Mouse (Mus musculus): ENCODE measurements around the gene Kcnn3. TPM values are rescaled to one million over a fixed set of nuclear protein-coding genes. Genes with fewer than 3 reads are reported as not detected.

The Kcnn3 gene
- total RNA-seq, 1 experiment, result 0.13 TPM

GRCm38 (mm10) chr3:89715207-89715966 is 195.4 kb downstream of the Kcnn3 start:
- DNase-seq (ENCODE audit: low read depth, low spot score), result no peak
- no peak overlapping the region for H3K27ac ChIP-seq (ENCODE audit: insufficient read depth, low read depth, low read length, poor library complexity, severe bottlenecking)
- TF ChIP-seq CHD2 (IDR thresholded peaks at IDR 0.05; ENCODE audit: low read depth, low read length) (no peak), ZNF384 (IDR thresholded peaks at IDR 0.05; ENCODE audit: low read depth, low read length) (no peak), MAFK (IDR thresholded peaks at IDR 0.05; ENCODE audit: insufficient read depth, low read depth, low read length) (no peak), HCFC1 (IDR thresholded peaks at IDR 0.05; ENCODE audit: borderline replicate concordance, insufficient read depth, low read length) (no peak)
- peaks cover 0 to 5% of the 10 kb centered on the region in 2 experiments; a peak in 2 of 4 replicates for H3K4me1 ChIP-seq (ENCODE audit: control insufficient read depth in 2 of 2, insufficient read depth in 2 of 2, low read length in 2 of 2, poor library complexity in 1 of 2)
- peak overlapping the region; percentile 83 to 85 for H3K4me3 ChIP-seq (ENCODE audit: insufficient read depth in 1 of 2, low read depth in 1 of 2, low read length in 2 of 2, poor library complexity in 1 of 2, severe bottlenecking in 1 of 2)
- H3K36me3 ChIP-seq (ENCODE audit: control insufficient read depth, insufficient read depth, low read length, poor library complexity, severe bottlenecking), result no peaks in the 10 kb centered on the region
- H3K9ac ChIP-seq (ENCODE audit: insufficient read depth, low read depth, low read length, poor library complexity, severe bottlenecking), result peak overlapping the region; percentile 88
- in situ Hi-C loops (cut with MboI; ENCODE audit: low sequenced_read_pairs in 2 of 2, unreplicated experiment in 2 of 2), result no loop called here
- H3K9me3 ChIP-seq (ENCODE audit: control insufficient read depth, insufficient read depth, low read depth, low read length), result no peaks in the 10 kb centered on the region

GRCm38 (mm10) chr3:89715967-89716256 is 195.9 kb downstream of the Kcnn3 start:
- H3K27ac ChIP-seq (ENCODE audit: insufficient read depth, low read depth, low read length, poor library complexity, severe bottlenecking), result no peak overlapping the region
- peaks cover under 1 to 7% of the 10 kb centered on the region in 2 experiments; a peak in 2 of 4 replicates for H3K4me1 ChIP-seq (ENCODE audit: control insufficient read depth in 2 of 2, insufficient read depth in 2 of 2, low read length in 2 of 2, poor library complexity in 1 of 2)
- H3K36me3 ChIP-seq (ENCODE audit: control insufficient read depth, insufficient read depth, low read length, poor library complexity, severe bottlenecking), result no peaks in the 10 kb centered on the region
- no peaks in the 10 kb centered on the region for H3K9me3 ChIP-seq (ENCODE audit: control insufficient read depth, insufficient read depth, low read depth, low read length)
- peak overlapping the region; percentile 83 to 85 for H3K4me3 ChIP-seq (ENCODE audit: insufficient read depth in 1 of 2, low read depth in 1 of 2, low read length in 2 of 2, poor library complexity in 1 of 2, severe bottlenecking in 1 of 2)
- in situ Hi-C loops (cut with MboI; ENCODE audit: low sequenced_read_pairs in 2 of 2, unreplicated experiment in 2 of 2), result no loop called here
- peak overlapping the region; percentile 88 for H3K9ac ChIP-seq (ENCODE audit: insufficient read depth, low read depth, low read length, poor library complexity, severe bottlenecking)
- DNase-seq (ENCODE audit: low read depth, low spot score), result no peak
- TF ChIP-seq HCFC1 (IDR thresholded peaks at IDR 0.05; ENCODE audit: borderline replicate concordance, insufficient read depth, low read length) (no peak), CHD2 (IDR thresholded peaks at IDR 0.05; ENCODE audit: low read depth, low read length) (no peak), MAFK (IDR thresholded peaks at IDR 0.05; ENCODE audit: insufficient read depth, low read depth, low read length) (no peak), ZC3H11A (IDR thresholded peaks at IDR 0.05; ENCODE audit: borderline replicate concordance, low read depth, low read length) (no peak), ZNF384 (IDR thresholded peaks at IDR 0.05; ENCODE audit: low read depth, low read length) (no peak)

GRCm38 (mm10) chr3:89722032-89722431 is 202.1 kb downstream of the Kcnn3 start:
- Histone ChIP-seq H3K9me3 (ENCODE audit: control insufficient read depth, insufficient read depth, low read depth, low read length) (no peaks in the 10 kb centered on the region), H3K4me3 (ENCODE audit: insufficient read depth in 1 of 2, low read depth in 1 of 2, low read length in 2 of 2, poor library complexity in 1 of 2, severe bottlenecking in 1 of 2) (no peak overlapping the region), H3K36me3 (ENCODE audit: control insufficient read depth, insufficient read depth, low read length, poor library complexity, severe bottlenecking) (no peaks in the 10 kb centered on the region), H3K27ac (ENCODE audit: insufficient read depth, low read depth, low read length, poor library complexity, severe bottlenecking) (no peak overlapping the region), H3K4me1 (ENCODE audit: control insufficient read depth in 2 of 2, insufficient read depth in 2 of 2, low read length in 2 of 2, poor library complexity in 1 of 2) (peaks cover 1 to 9% of the 10 kb centered on the region in 2 experiments; a peak in 1 of 4 replicates), H3K9ac (ENCODE audit: insufficient read depth, low read depth, low read length, poor library complexity, severe bottlenecking) (no peak overlapping the region)
- TF ChIP-seq ZC3H11A (IDR thresholded peaks at IDR 0.05; ENCODE audit: borderline replicate concordance, low read depth, low read length) (no peak), HCFC1 (IDR thresholded peaks at IDR 0.05; ENCODE audit: borderline replicate concordance, insufficient read depth, low read length) (no peak), MAFK (IDR thresholded peaks at IDR 0.05; ENCODE audit: insufficient read depth, low read depth, low read length) (no peak), ZNF384 (IDR thresholded peaks at IDR 0.05; ENCODE audit: low read depth, low read length) (no peak), CHD2 (IDR thresholded peaks at IDR 0.05; ENCODE audit: low read depth, low read length) (no peak)
- in situ Hi-C loops (cut with MboI; ENCODE audit: low sequenced_read_pairs in 2 of 2, unreplicated experiment in 2 of 2), result no loop called here
- no peak for DNase-seq (ENCODE audit: low read depth, low spot score)

- in situ Hi-C loops (cut with MboI; ENCODE audit: low sequenced_read_pairs in 2 of 2, unreplicated experiment in 2 of 2), result no loop called here
- DNase-seq (ENCODE audit: low read depth, low spot score), result no peak
- Histone ChIP-seq H3K9ac (ENCODE audit: insufficient read depth, low read depth, low read length, poor library complexity, severe bottlenecking) (no peak overlapping the region), H3K36me3 (ENCODE audit: control insufficient read depth, insufficient read depth, low read length, poor library complexity, severe bottlenecking) (no peaks in the 10 kb centered on the region), H3K4me1 (ENCODE audit: control insufficient read depth in 2 of 2, insufficient read depth in 2 of 2, low read length in 2 of 2, poor library complexity in 1 of 2) (peaks cover 1 to 9% of the 10 kb centered on the region in 2 experiments; a peak in 2 of 4 replicates), H3K27ac (ENCODE audit: insufficient read depth, low read depth, low read length, poor library complexity, severe bottlenecking) (no peak overlapping the region), H3K9me3 (ENCODE audit: control insufficient read depth, insufficient read depth, low read depth, low read length) (no peaks in the 10 kb centered on the region), H3K4me3 (ENCODE audit: insufficient read depth in 1 of 2, low read depth in 1 of 2, low read length in 2 of 2, poor library complexity in 1 of 2, severe bottlenecking in 1 of 2) (no peak overlapping the region)
- TF ChIP-seq ZC3H11A (IDR thresholded peaks at IDR 0.05; ENCODE audit: borderline replicate concordance, low read depth, low read length), result no peak
Measured at GRCm38 (mm10) chr3:89723400-89724084, 203.6 kb downstream of the Kcnn3 start.

Other genes starting within 250 kb of the Kcnn3 start
- 17.0 and 27.0 TPM in 2 replicates for gene Slc50a1, start 249.6 kb upstream of the Kcnn3 start, total RNA-seq (2012; rRNA removed)
- gene Efna1, start 239.0 kb upstream of the Kcnn3 start, total RNA-seq (2012; rRNA removed), result 2.1 and 9.5 TPM in 2 replicates
- 7.5 and 12.5 TPM in 2 replicates for gene Efna3, start 197.2 kb upstream of the Kcnn3 start, total RNA-seq (2012; rRNA removed)
- gene Efna4, start 182.1 kb upstream of the Kcnn3 start, total RNA-seq (2012; rRNA removed), result 24.0 and 41.9 TPM in 2 replicates
- gene Adam15, start 170.2 kb upstream of the Kcnn3 start, total RNA-seq (2012; rRNA removed), result 56.3 and 59.1 TPM in 2 replicates
- gene Dcst2, start 158.2 kb upstream of the Kcnn3 start, total RNA-seq (2012; rRNA removed), result not detected in 2 replicates
- 0.09 and 0.16 TPM in 2 replicates for gene Dcst1, start 154.9 kb upstream of the Kcnn3 start, total RNA-seq (2012; rRNA removed)
- gene Zbtb7b, start 125.4 kb upstream of the Kcnn3 start, total RNA-seq (2012; rRNA removed), result 11.8 and 13.0 TPM in 2 replicates
- gene Lenep, start 117.4 kb upstream of the Kcnn3 start, total RNA-seq (2012; rRNA removed), result not detected in 2 replicates
- 20.3 and 20.9 TPM in 2 replicates for gene Flad1, start 108.3 kb upstream of the Kcnn3 start, total RNA-seq (2012; rRNA removed)
- 162 and 190 TPM in 2 replicates for gene Cks1b, start 101.8 kb upstream of the Kcnn3 start, total RNA-seq (2012; rRNA removed)
- gene Shc1, start 101.7 kb upstream of the Kcnn3 start, total RNA-seq (2012; rRNA removed), result 66.9 and 72.0 TPM in 2 replicates
- 39.2 and 50.3 TPM in 2 replicates for gene Pygo2, start 90.0 kb upstream of the Kcnn3 start, total RNA-seq (2012; rRNA removed)
- gene Pbxip1, start 83.5 kb upstream of the Kcnn3 start, total RNA-seq (2012; rRNA removed), result 19.3 and 20.8 TPM in 2 replicates
- gene Pmvk, start 65.6 kb upstream of the Kcnn3 start, total RNA-seq (2012; rRNA removed), result 35.0 and 38.6 TPM in 2 replicates
- gene Adar, start 194.9 kb downstream of the Kcnn3 start, total RNA-seq (2012; rRNA removed), result 35.2 and 42.7 TPM in 2 replicates
- gene Chrnb2, start 244.5 kb downstream of the Kcnn3 start, total RNA-seq (2012; rRNA removed), result 0.67 and 2.1 TPM in 2 replicates